Mouse (Mus musculus) midbrain, embryonic 10.5 days (tissue): ENCODE results near the gene Ppef1. TPM values are rescaled to one million over a fixed set of nuclear protein-coding genes. Genes with fewer than 3 reads are reported as not detected.

Experiments used
- DNase-seq: peaks from one replicate; pipeline ENCODE4 v3.0.0-alpha.2; 2017; ENCODE audit warnings: low spot score
- H3K27ac ChIP-seq: fragments of 300-500 bp; sonication (generic); replicated peaks from 2 replicates; pipeline ENCODE4 v1.5.1; 2016; ENCODE audit warnings: mild to moderate bottlenecking
- H3K27me3 ChIP-seq: fragments of 300-500 bp; sonication (generic); 2 replicates; pipeline ENCODE4 v1.6.1; 2016; ENCODE audit warnings: low read depth, mild to moderate bottlenecking; ENCODE audit not compliant: poor library complexity, severe bottlenecking
- H3K36me3 ChIP-seq: fragments of 300-500 bp; sonication (generic); 2 replicates; pipeline ENCODE4 v1.6.1; 2016; ENCODE audit warnings: mild to moderate bottlenecking, moderate library complexity
- H3K4me1 ChIP-seq: fragments of 300-500 bp; sonication (generic); 2 replicates; pipeline ENCODE4 v1.6.1; 2016
- H3K4me3 ChIP-seq: fragments of 300-500 bp; sonication (generic); 2 replicates; pipeline ENCODE4 v1.5.1; 2016; ENCODE audit warnings: mild to moderate bottlenecking, moderate library complexity
- H3K9me3 ChIP-seq: fragments of 300-500 bp; sonication (generic); replicated peaks from 2 replicates; pipeline ENCODE4 v1.6.1; 2016; ENCODE audit warnings: mild to moderate bottlenecking
- WGBS: fragments of 180-500 bp; shearing (Covaris S2); methylation state at CpG from one replicate; pipeline ENCODE4 v1.1.7; 2016; 5-methylcytosine and 5-hydroxymethylcytosine counted together
- polyA plus RNA-seq: library from polyadenylated mRNA; unstranded; fragments of >200 nt; fragmentation: Nextera tagmentation; extraction: Ambion mirVana; gene quantifications from 2 replicates; pipeline ENCODE4 v1.2.1, GENCODE M21; 2016

Gene Ppef1
- polyA plus RNA-seq, 1 experiment from 2014 or later = 0.12 TPM

GRCm38 (mm10) chrX:160669992-160670391, 65.6 kb downstream of the Ppef1 start:
- 81% methylated on average over 1 of the region's 1 CpGs for WGBS
- Histone ChIP-seq H3K4me3 (no peak overlapping the region), H3K9me3 (no peaks in the 10 kb centered on the region), H3K27me3 (peaks cover 93% of the 10 kb centered on the region), H3K36me3 (no peaks in the 10 kb centered on the region), H3K27ac (no peak overlapping the region), H3K4me1 (no peaks in the 10 kb centered on the region)
- no peak for DNase-seq

- H3K4me1 ChIP-seq = peaks cover 11% of the 10 kb centered on the region
- 29% methylated on average over 4 of the region's 4 CpGs for WGBS
- no peak overlapping the region for H3K4me3 ChIP-seq
- peak; percentile 37 for DNase-seq
- H3K27ac ChIP-seq = peak overlapping the region; percentile 63
- no peaks in the 10 kb centered on the region for H3K9me3 ChIP-seq
- H3K27me3 ChIP-seq = peaks cover 66% of the 10 kb centered on the region
- H3K36me3 ChIP-seq = no peaks in the 10 kb centered on the region
These were observed 124.5 kb downstream of the Ppef1 start for GRCm38 (mm10) chrX:160610882-160611644.

GRCm38 (mm10) chrX:160610482-160610881, 125.1 kb downstream of the Ppef1 start:
- Histone ChIP-seq H3K9me3 (no peaks in the 10 kb centered on the region), H3K36me3 (no peaks in the 10 kb centered on the region), H3K27ac (peak overlapping the region; percentile 63; the same call in 1 of the 2 replicates), H3K4me1 (peaks cover 11% of the 10 kb centered on the region), H3K4me3 (no peak overlapping the region), H3K27me3 (peaks cover 66% of the 10 kb centered on the region)
- DNase-seq = no peak
- 66% methylated on average over 2 of the region's 2 CpGs for WGBS

- DNase-seq = peak; percentile 44
- Histone ChIP-seq H3K4me1 (peaks cover 11% of the 10 kb centered on the region), H3K9me3 (no peaks in the 10 kb centered on the region), H3K36me3 (no peaks in the 10 kb centered on the region), H3K27me3 (peaks cover 68% of the 10 kb centered on the region), H3K27ac (no peak overlapping the region), H3K4me3 (no peak overlapping the region)
- WGBS = 43% methylated on average over 3 of the region's 3 CpGs
These were observed 125.7 kb downstream of the Ppef1 start for GRCm38 (mm10) chrX:160609849-160610248.

GRCm38 (mm10) chrX:160603981-160604541, 131.5 kb downstream of the Ppef1 start:
- no peaks in the 10 kb centered on the region for H3K9me3 ChIP-seq
- no peak overlapping the region for H3K4me3 ChIP-seq
- H3K36me3 ChIP-seq = no peaks in the 10 kb centered on the region
- DNase-seq = no peak
- peaks cover 15% of the 10 kb centered on the region for H3K4me1 ChIP-seq
- WGBS = 65% methylated on average over 6 of the region's 6 CpGs
- peak overlapping the region; percentile 17; the same call in 1 of the 2 replicates for H3K27ac ChIP-seq
- H3K27me3 ChIP-seq = peaks cover 85% of the 10 kb centered on the region

GRCm38 (mm10) chrX:160603316-160603715, 132.2 kb downstream of the Ppef1 start:
- 88% methylated on average over 2 of the region's 2 CpGs for WGBS
- Histone ChIP-seq H3K27ac (no peak overlapping the region), H3K36me3 (no peaks in the 10 kb centered on the region), H3K4me3 (no peak overlapping the region), H3K4me1 (peaks cover 22% of the 10 kb centered on the region), H3K27me3 (peaks cover 93% of the 10 kb centered on the region), H3K9me3 (no peaks in the 10 kb centered on the region)
- no peak for DNase-seq

- H3K9me3 ChIP-seq = no peaks in the 10 kb centered on the region
- no peak overlapping the region for H3K27ac ChIP-seq
- DNase-seq = no peak
- peaks cover 93% of the 10 kb centered on the region for H3K27me3 ChIP-seq
- H3K36me3 ChIP-seq = no peaks in the 10 kb centered on the region
- peaks cover 27% of the 10 kb centered on the region for H3K4me1 ChIP-seq
- 87% methylated on average over 1 of the region's 1 CpGs for WGBS
- H3K4me3 ChIP-seq = no peak overlapping the region
These were observed 132.8 kb downstream of the Ppef1 start for GRCm38 (mm10) chrX:160602770-160603169.

- peaks cover 100% of the 10 kb centered on the region for H3K27me3 ChIP-seq
These were observed 134.5 kb downstream of the Ppef1 start for GRCm38 (mm10) chrX:160601053-160601452.

GRCm38 (mm10) chrX:160598562-160599458, 136.8 kb downstream of the Ppef1 start:
- H3K27ac ChIP-seq = peak overlapping the region; percentile 81
- no peaks in the 10 kb centered on the region for H3K9me3 ChIP-seq
- 59% methylated on average over 3 of the region's 3 CpGs for WGBS
- H3K27me3 ChIP-seq = peaks cover 80% of the 10 kb centered on the region
- H3K36me3 ChIP-seq = no peaks in the 10 kb centered on the region
- peak; percentile 48 for DNase-seq
- H3K4me1 ChIP-seq = peaks cover 28% of the 10 kb centered on the region
- no peak overlapping the region for H3K4me3 ChIP-seq

More at GRCm38 (mm10) chrX:160601053-160601452, 134.5 kb downstream of the Ppef1 start:
- DNase-seq = no peak
- Histone ChIP-seq H3K9me3 (no peaks in the 10 kb centered on the region), H3K4me1 (peaks cover 32% of the 10 kb centered on the region), H3K27ac (no peak overlapping the region), H3K4me3 (no peak overlapping the region), H3K36me3 (no peaks in the 10 kb centered on the region)
- WGBS = 89% methylated on average over 3 of the region's 3 CpGs

GRCm38 (mm10) chrX:160598055-160598454, 137.5 kb downstream of the Ppef1 start:
- H3K9me3 ChIP-seq = no peaks in the 10 kb centered on the region
- H3K36me3 ChIP-seq = no peaks in the 10 kb centered on the region
- H3K27me3 ChIP-seq = peaks cover 75% of the 10 kb centered on the region
- H3K4me3 ChIP-seq = no peak overlapping the region
- peaks cover 28% of the 10 kb centered on the region for H3K4me1 ChIP-seq
- 81% methylated on average over 2 of the region's 2 CpGs for WGBS
- peak overlapping the region; percentile 81 for H3K27ac ChIP-seq
- DNase-seq = no peak

GRCm38 (mm10) chrX:160592933-160593332, 142.6 kb downstream of the Ppef1 start:
- WGBS = 93% methylated on average over 6 of the region's 6 CpGs

GRCm38 (mm10) chrX:160590147-160590546, 145.4 kb downstream of the Ppef1 start:
- no peak for DNase-seq
- no peak overlapping the region for H3K4me3 ChIP-seq
- H3K9me3 ChIP-seq = no peaks in the 10 kb centered on the region
- 95% methylated on average over 7 of the region's 7 CpGs for WGBS
- H3K4me1 ChIP-seq = no peaks in the 10 kb centered on the region
- H3K36me3 ChIP-seq = peaks cover 10% of the 10 kb centered on the region
- no peak overlapping the region for H3K27ac ChIP-seq
- peaks cover 80% of the 10 kb centered on the region for H3K27me3 ChIP-seq

More at GRCm38 (mm10) chrX:160592933-160593332, 142.6 kb downstream of the Ppef1 start:
- peaks cover 74% of the 10 kb centered on the region for H3K27me3 ChIP-seq
- H3K36me3 ChIP-seq = peaks cover 5% of the 10 kb centered on the region; the same call in 1 of the 2 replicates
- peaks cover 7% of the 10 kb centered on the region; the same call in 1 of the 2 replicates for H3K4me1 ChIP-seq
- H3K9me3 ChIP-seq = no peaks in the 10 kb centered on the region
- no peak for DNase-seq
- H3K4me3 ChIP-seq = no peak overlapping the region
- no peak overlapping the region for H3K27ac ChIP-seq
